Mouse (Mus musculus): ENCODE measurements around the gene Gfpt1. TPM values are rescaled to one million over a fixed set of nuclear protein-coding genes. Genes with fewer than 3 reads are reported as not detected.

Gfpt1 gene
- polyA plus RNA-seq (2012; rRNA removed): 13.3 and 17.3 TPM in 2 replicates

DNA sequence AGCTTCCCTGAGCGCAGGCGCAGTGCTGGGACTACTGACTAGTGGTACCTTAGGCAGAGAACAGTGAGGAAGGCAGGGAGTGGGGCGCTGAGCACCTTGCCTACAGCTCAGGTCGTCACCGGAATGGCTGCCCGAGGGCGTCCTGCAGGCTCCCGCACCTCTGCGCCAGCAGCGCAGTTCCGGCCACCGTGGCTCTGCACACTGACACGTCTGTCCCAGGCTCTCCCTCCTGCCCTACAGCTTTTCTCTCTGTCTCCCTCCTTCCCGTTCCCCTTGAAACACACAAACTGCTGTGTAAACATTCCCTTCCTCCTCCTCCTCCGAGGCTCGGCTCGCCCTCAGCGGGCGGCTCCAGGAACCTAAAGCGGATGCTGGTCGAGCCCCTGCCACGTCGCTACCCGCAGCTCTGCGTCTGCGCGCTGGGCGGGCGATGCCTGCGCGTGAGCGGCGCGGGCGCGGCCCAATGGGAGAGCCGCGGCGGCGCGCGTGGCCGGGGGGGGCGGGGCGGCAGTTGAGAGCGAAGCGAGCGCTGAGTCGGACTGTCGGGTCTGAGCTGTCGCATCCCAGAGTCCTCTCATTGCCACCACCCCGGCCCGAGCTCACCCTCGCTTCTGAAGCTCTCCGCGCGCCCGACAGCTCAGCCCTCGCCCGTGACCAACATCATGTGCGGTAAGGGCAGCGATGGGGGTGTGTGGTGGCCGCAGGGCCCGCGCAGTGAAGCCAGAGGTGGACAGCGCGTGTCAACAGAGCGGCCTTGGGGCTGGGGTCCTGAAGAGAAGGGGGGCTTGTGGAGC lies at the start of gene Gfpt1:
TSS of gene Gfpt1 (plus strand) at position 510 of the 794 bp plus-strand sequence.
- TF ChIP-seq CTCF (IDR thresholded peaks at IDR 0.05; ENCODE audit: insufficient read depth, low read length) (no peak), POLR2A (IDR thresholded peaks at IDR 0.05; ENCODE audit: borderline replicate concordance, extremely low read depth, low read depth, low read length) (peak; percentile 86)
- Histone ChIP-seq H3K4me1 (ENCODE audit: control insufficient read depth, insufficient read depth, low read length) (peaks cover 6% of the 10 kb centered on the region), H3K4me3 (replicated peaks; ENCODE audit: extremely low read depth, low read depth, low read length) (peak within 1 kb of the TSS; percentile 79)
- peak; percentile 92 for DNase-seq
- under 1% methylated on average over 68 of the region's 68 CpGs for WGBS

DNA sequence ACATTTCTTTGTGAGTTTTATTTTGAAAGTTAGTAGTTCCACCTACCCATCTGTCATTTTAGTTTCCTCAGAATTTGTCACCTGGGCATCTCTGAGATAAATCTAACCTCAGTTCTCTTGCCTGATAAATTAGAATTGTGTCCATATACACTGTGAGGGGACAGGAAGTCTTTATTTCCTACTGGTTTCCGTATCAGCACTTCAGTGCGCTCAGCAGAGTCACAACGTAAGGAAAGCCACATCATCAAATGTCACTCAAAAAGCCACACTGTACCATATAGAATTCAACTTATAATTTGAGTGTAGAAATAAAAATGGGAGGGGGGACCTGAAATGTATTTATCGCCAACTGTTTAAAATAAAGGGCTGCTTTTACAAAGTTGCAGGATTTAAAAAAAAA lies 48.4 kb upstream of the Gfpt1 start:
- TF ChIP-seq CTCF (IDR thresholded peaks at IDR 0.05; ENCODE audit: insufficient read depth, low read length): no peak
- TF ChIP-seq POLR2A (IDR thresholded peaks at IDR 0.05; ENCODE audit: borderline replicate concordance, extremely low read depth, low read depth, low read length): no peak
- no peak for DNase-seq
- WGBS: 69% methylated on average over 4 of the region's 4 CpGs
- no peak overlapping the region for H3K4me3 ChIP-seq (replicated peaks; ENCODE audit: extremely low read depth, low read depth, low read length)
- H3K4me1 ChIP-seq (ENCODE audit: control insufficient read depth, insufficient read depth, low read length): no peaks in the 10 kb centered on the region

DNA sequence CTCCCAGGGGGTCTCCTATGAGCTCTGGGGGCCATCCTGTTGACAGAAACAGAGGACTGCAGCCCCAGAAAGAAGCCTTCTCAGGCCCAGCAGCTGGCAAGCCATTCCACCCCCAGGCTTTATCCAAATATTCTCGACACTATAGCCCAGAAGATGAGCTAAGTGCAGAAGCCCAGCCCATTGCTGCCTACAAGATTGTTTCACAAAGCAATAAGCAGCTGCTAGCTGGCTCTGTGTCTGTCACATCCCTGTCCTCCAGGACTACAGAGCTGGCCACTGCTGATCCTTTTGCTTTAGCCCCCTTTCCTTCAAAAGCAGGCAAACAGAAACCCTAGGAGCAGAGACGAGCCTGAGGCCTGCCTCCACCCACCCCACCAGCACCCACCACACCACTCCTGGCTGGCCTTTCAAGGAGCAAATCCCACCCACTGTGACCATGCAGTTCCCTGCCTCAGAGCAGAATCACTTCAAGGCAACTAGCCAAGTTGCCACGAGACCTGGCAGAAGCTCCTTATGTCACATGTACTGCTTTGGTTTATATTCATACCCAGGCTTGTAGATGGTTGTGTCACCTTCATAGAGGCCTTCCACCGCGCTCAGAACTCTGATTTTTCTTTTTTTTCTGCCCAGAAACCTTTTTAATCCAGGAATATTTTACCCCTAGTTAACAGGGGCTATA lies 45.9 kb upstream of the Gfpt1 start:
- H3K4me1 ChIP-seq (ENCODE audit: control insufficient read depth, insufficient read depth, low read length): no peaks in the 10 kb centered on the region
- DNase-seq: no peak
- H3K4me3 ChIP-seq (replicated peaks; ENCODE audit: extremely low read depth, low read depth, low read length): no peak overlapping the region
- TF ChIP-seq CTCF (IDR thresholded peaks at IDR 0.05; ENCODE audit: insufficient read depth, low read length): no peak
- TF ChIP-seq POLR2A (IDR thresholded peaks at IDR 0.05; ENCODE audit: borderline replicate concordance, extremely low read depth, low read depth, low read length): no peak
- WGBS: 78% methylated on average over 5 of the region's 5 CpGs

DNA sequence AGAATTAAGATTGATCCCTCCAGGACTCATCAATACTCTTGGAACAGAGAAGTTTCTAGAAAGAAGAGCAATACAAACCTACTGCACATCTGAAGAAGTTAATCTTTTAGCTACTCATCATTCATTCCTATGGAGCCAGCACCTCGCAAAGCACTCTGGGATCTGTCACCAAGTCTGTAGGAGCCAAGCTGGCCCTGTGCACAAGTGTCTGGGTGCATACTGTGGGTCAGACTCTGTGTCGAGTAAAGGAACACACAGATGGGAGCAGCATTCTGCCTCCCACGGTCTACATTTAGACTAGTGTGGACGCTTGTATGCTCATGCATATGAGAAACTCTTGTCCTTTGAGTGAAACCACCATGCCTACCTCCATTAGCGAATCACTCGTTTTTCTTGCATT lies 45.3 kb upstream of the Gfpt1 start:
- TF ChIP-seq CTCF (IDR thresholded peaks at IDR 0.05; ENCODE audit: insufficient read depth, low read length): no peak
- TF ChIP-seq POLR2A (IDR thresholded peaks at IDR 0.05; ENCODE audit: borderline replicate concordance, extremely low read depth, low read depth, low read length): no peak
- WGBS: 89% methylated on average over 6 of the region's 6 CpGs
- no peak overlapping the region for H3K4me3 ChIP-seq (replicated peaks; ENCODE audit: extremely low read depth, low read depth, low read length)
- H3K4me1 ChIP-seq (ENCODE audit: control insufficient read depth, insufficient read depth, low read length): no peaks in the 10 kb centered on the region
- no peak for DNase-seq

DNA sequence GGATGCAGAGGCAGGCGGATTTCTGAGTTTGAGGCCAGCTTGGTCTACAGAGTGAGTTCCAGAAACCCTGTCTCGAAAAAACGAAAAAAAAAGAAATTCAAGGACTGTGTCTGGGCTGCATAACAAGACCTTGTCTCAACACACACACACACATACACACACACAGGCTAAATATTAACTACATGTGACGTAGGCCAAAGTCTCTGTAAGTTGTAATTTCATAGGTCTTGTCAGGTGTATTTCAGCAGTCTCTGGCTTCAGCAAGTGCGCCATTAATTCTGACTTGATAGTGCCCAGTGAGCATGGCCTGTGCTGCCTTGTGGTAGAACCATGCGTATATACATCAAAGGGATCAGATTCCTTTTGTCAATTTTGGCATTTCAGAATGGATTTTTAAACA lies 40.7 kb upstream of the Gfpt1 start:
- 88% methylated on average over 6 of the region's 6 CpGs for WGBS
- DNase-seq: no peak
- H3K4me1 ChIP-seq (ENCODE audit: control insufficient read depth, insufficient read depth, low read length): 0 out of 2 replicates have a peak, but pooled peaks cover 2% of the 10 kb centered on the region
- H3K4me3 ChIP-seq (replicated peaks; ENCODE audit: extremely low read depth, low read depth, low read length): no peak overlapping the region
- no peak for TF ChIP-seq CTCF (IDR thresholded peaks at IDR 0.05; ENCODE audit: insufficient read depth, low read length)
- no peak for TF ChIP-seq POLR2A (IDR thresholded peaks at IDR 0.05; ENCODE audit: borderline replicate concordance, extremely low read depth, low read depth, low read length)

DNA sequence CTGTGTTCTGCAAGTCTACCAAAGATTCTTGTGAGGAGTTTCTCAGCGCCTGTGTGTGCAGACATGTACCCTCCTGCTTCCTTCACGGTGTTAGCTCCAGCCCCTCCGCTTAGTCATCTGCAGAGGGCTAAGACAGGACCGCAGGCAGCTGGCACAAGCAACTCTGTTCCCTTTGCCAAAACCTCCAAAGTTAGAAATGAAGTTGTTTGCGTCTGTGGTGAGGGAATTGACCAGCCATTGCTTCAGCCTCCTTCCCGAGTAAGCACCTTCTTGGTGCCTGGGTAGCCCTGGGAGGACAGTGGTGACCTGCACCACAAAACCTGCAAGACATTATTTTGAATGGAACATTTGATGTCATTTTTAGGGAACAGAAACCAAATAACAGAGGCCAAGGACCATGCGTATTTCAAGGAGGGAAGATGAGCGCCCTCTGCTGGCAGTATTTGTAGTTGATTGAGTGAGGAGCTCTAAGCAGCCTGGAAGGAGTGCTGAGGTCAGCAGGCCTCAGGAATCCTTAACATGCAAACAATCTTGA lies 40.1 kb upstream of the Gfpt1 start:
- Histone ChIP-seq H3K4me3 (replicated peaks; ENCODE audit: extremely low read depth, low read depth, low read length) (peak overlapping the region; percentile 48), H3K4me1 (ENCODE audit: control insufficient read depth, insufficient read depth, low read length) (0 out of 2 replicates have a peak, but pooled peaks cover 2% of the 10 kb centered on the region)
- DNase-seq: peak; percentile 82
- no peak for TF ChIP-seq POLR2A (IDR thresholded peaks at IDR 0.05; ENCODE audit: borderline replicate concordance, extremely low read depth, low read depth, low read length)
- TF ChIP-seq CTCF (IDR thresholded peaks at IDR 0.05; ENCODE audit: insufficient read depth, low read length): peak; percentile 65
- WGBS: 31% methylated on average over 8 of the region's 8 CpGs

DNA sequence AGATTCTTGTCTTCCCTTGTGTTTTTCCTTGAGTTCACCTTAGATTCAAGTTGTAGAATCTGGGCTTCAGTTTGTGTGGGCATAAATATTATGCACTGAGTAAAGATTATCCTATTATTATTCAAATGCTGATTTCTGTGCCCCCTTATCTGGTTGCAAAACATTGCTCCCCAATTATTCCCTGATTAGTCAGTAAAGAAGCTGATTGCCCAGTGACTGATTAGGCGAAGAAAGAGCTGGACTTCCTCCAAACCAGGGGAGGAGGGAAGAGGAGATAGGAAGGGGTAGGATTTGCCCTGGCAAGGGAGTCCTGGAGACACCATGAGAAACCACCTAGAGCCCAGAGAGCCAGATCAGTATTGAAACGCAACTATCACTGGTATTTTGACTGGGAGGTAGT lies 38.5 kb upstream of the Gfpt1 start:
- WGBS: 85% methylated on average over 2 of the region's 2 CpGs
- TF ChIP-seq POLR2A (IDR thresholded peaks at IDR 0.05; ENCODE audit: borderline replicate concordance, extremely low read depth, low read depth, low read length): no peak
- no peak for TF ChIP-seq CTCF (IDR thresholded peaks at IDR 0.05; ENCODE audit: insufficient read depth, low read length)
- Histone ChIP-seq H3K4me1 (ENCODE audit: control insufficient read depth, insufficient read depth, low read length) (0 out of 2 replicates have a peak, but pooled peaks cover 2% of the 10 kb centered on the region), H3K4me3 (replicated peaks; ENCODE audit: extremely low read depth, low read depth, low read length) (no peak overlapping the region)
- DNase-seq: no peak

DNA sequence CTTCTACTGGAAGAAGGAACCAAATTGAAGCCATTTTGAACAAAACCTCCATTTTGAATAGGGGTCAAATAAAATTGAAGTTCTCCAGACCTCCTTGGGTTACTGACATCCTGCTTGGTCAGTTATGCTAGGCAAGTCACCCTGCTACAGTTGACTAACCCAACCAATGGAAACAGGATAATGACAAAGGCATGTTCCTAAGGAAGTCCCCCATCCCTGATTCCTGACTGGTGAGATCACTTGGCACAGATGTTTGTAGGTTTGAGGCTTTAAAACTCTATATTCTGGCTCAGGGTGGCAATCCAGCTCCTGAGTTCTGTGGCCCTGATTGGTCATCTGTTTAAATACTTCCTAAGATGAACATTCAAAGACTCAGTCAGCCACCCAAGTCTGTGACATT lies 37.1 kb upstream of the Gfpt1 start:
- TF ChIP-seq POLR2A (IDR thresholded peaks at IDR 0.05; ENCODE audit: borderline replicate concordance, extremely low read depth, low read depth, low read length): no peak
- no peak for TF ChIP-seq CTCF (IDR thresholded peaks at IDR 0.05; ENCODE audit: insufficient read depth, low read length)
- no peak overlapping the region for H3K4me3 ChIP-seq (replicated peaks; ENCODE audit: extremely low read depth, low read depth, low read length)
- H3K4me1 ChIP-seq (ENCODE audit: control insufficient read depth, insufficient read depth, low read length): peaks cover 2% of the 10 kb centered on the region; the same call in 1 of the 2 replicates
- no peak for DNase-seq

DNA sequence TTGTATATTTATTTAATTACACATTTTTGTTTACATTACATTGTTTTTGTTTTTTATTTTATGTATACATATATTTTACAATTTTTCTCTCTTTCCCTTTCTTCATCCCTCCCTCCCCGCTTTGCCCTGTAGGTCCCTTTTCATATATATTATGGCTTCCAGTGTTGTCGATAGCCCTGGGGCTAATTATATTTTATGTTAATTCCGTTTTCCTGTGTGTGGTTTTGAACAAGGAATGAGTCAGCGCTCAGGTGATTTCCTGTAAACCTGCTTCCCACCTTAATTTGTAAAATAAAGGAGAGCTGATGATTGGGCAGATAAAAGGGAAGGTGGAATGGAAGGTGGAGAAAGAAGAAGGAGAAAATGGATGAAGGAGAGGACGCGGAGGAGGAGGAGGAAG lies 33.8 kb upstream of the Gfpt1 start, which contains the start of gene Nfu1:
TSS of gene Nfu1 (plus strand) at position 350 of the 400 bp plus-strand sequence.
- DNase-seq: no peak
- peak within 1 kb of the TSS; percentile 94 for H3K4me3 ChIP-seq (replicated peaks; ENCODE audit: extremely low read depth, low read depth, low read length)
- TF ChIP-seq POLR2A (IDR thresholded peaks at IDR 0.05; ENCODE audit: borderline replicate concordance, extremely low read depth, low read depth, low read length) (no peak), CTCF (IDR thresholded peaks at IDR 0.05; ENCODE audit: insufficient read depth, low read length) (no peak)
- 72% methylated on average over 6 of the region's 6 CpGs for WGBS
- no peaks in the 10 kb centered on the region; the same call in 1 of the 2 replicates for H3K4me1 ChIP-seq (ENCODE audit: control insufficient read depth, insufficient read depth, low read length)
